Mouse (Mus musculus) ES-Bruce4 (cell line): ENCODE data around the gene Ust. TPM values are rescaled to one million over a fixed set of nuclear protein-coding genes. Genes with fewer than 3 reads are reported as not detected.

Experiments used
- H3K27ac ChIP-seq: 2 replicates; pipeline ENCODE4 v1.5.1; 2012; ENCODE audit warnings: low read length, inconsistent platforms; ENCODE audit not compliant: insufficient read depth
- H3K27me3 ChIP-seq: 2 replicates; pipeline ENCODE4 v1.6.1; 2012; ENCODE audit warnings: mild to moderate bottlenecking, low read length, inconsistent platforms; ENCODE audit not compliant: control insufficient read depth, poor library complexity, insufficient read depth, severe bottlenecking
- H3K36me3 ChIP-seq: 2 replicates; pipeline ENCODE4 v1.6.1; 2012; ENCODE audit warnings: inconsistent platforms, mild to moderate bottlenecking, low read length, moderate library complexity; ENCODE audit not compliant: control insufficient read depth, poor library complexity, insufficient read depth, severe bottlenecking
- H3K4me1 ChIP-seq: one replicate; pipeline ENCODE4 v1.8.1; 2011; ENCODE audit warnings: low read length; ENCODE audit not compliant: control insufficient read depth, insufficient read depth
- H3K4me3 ChIP-seq: 2 replicates; pipeline ENCODE4 v1.5.1; 2011; ENCODE audit warnings: low read depth, mild to moderate bottlenecking, low read length
- H3K9ac ChIP-seq: 2 replicates; pipeline ENCODE4 v1.6.1; 2012; ENCODE audit warnings: low read depth, mild to moderate bottlenecking, inconsistent platforms; ENCODE audit not compliant: poor library complexity, severe bottlenecking
- H3K9me3 ChIP-seq: replicated peaks from 2 replicates; pipeline ENCODE4 v1.6.1; 2012; ENCODE audit warnings: mild to moderate bottlenecking, low read length, inconsistent platforms; ENCODE audit not compliant: control insufficient read depth, poor library complexity, insufficient read depth, severe bottlenecking
- CTCF ChIP-seq: IDR thresholded peaks from one replicate; pipeline ENCODE4 v1.8.1; 2011; ENCODE audit warnings: low read depth, low read length
- EP300 ChIP-seq: IDR thresholded peaks from 2 replicates; pipeline ENCODE4 v1.6.1; 2011; ENCODE audit warnings: low read depth, low read length; ENCODE audit not compliant: insufficient read depth
- POLR2A ChIP-seq: IDR thresholded peaks from one replicate; pipeline ENCODE4 v1.8.1; 2011; ENCODE audit warnings: low read length; ENCODE audit not compliant: insufficient read depth
- polyA plus RNA-seq: library from polyadenylated mRNA; stranded (reverse); fragments of >200 nt; gene quantifications from 2 replicates; pipeline ENCODE4 v1.2.4, GENCODE M21; 2011; ENCODE audit warnings: low read depth; ENCODE audit not compliant: missing spikeins, insufficient read depth, insufficient read length

Ust gene
- polyA plus RNA-seq, 1 experiment: 0.99 TPM

DNA sequence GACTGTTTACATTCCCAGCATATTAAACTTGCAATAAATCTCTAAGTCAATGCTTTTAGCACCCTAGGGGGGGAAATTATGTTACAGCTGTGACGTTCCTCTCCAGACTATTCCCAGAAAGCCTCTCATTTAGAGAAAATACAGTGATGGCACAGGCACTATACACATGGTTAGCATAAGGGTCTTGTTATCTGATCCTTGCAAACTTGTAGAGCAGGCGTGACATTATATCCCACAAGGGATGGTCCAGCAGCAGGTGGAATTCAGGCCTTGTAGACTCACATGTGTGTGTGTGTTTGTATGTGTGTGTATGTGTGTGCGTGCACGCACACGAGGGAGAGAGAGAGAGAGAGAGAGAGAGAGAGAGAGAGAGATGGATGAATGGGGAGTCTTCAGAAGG is 57.3 kb downstream of the Ust start:
- no peak for TF ChIP-seq CTCF
- no peak for TF ChIP-seq EP300
- no peak for TF ChIP-seq POLR2A
- H3K27me3 ChIP-seq: no peaks in the 10 kb centered on the region
- H3K4me3 ChIP-seq: no peak overlapping the region
- no peak overlapping the region for H3K27ac ChIP-seq
- no peaks in the 10 kb centered on the region for H3K9me3 ChIP-seq
- no peak overlapping the region for H3K9ac ChIP-seq
- H3K36me3 ChIP-seq: no peaks in the 10 kb centered on the region
- no peaks in the 10 kb centered on the region for H3K4me1 ChIP-seq

DNA sequence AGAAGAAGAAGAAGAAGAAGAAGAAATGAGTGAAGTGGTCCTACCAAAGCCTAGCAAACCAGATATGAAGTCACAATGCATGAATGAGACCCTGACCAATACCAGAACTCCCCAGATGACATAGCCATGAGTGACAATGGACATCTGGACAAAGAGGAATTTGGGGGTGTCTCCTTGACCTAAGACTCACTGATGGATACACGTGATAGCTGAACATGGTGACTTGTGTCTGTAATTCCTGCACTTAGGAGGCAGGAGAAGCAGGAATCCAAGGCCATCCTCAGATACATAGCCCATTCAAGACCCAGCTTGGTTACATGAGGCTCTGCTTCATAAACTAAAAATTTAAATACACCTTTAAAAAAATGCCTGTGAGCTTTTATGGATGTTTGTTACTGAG is 63.9 kb downstream of the Ust start:
- Histone ChIP-seq H3K4me3 (no peak overlapping the region), H3K9me3 (no peaks in the 10 kb centered on the region), H3K9ac (no peak overlapping the region), H3K27me3 (no peaks in the 10 kb centered on the region), H3K27ac (no peak overlapping the region), H3K4me1 (no peaks in the 10 kb centered on the region), H3K36me3 (no peaks in the 10 kb centered on the region)
- TF ChIP-seq CTCF (no peak), EP300 (no peak), POLR2A (no peak)

DNA sequence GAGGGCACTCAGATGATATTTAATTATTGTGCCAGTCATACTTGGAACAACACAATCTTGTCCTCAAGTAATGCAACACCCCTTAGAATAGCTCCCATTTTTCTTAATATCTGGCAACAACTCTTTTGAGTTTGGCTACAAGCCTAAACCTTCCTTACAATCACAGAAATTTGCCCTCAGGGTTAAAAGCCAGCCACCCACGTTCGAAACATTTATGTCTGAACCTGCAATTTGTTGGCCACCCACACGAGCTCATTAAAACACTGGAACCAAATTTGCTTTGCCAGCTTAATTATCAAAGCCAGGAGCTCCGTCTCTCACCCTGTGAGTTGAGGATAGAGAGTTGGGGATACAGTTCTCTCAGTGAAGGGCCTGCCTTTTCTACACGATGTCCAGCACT is 70.9 kb downstream of the Ust start:
- no peaks in the 10 kb centered on the region for H3K4me1 ChIP-seq
- H3K36me3 ChIP-seq: no peaks in the 10 kb centered on the region
- H3K27ac ChIP-seq: no peak overlapping the region
- H3K9me3 ChIP-seq: no peaks in the 10 kb centered on the region
- no peak overlapping the region for H3K4me3 ChIP-seq
- no peak overlapping the region for H3K9ac ChIP-seq
- no peaks in the 10 kb centered on the region for H3K27me3 ChIP-seq
- TF ChIP-seq POLR2A (no peak), EP300 (no peak), CTCF (no peak)

DNA sequence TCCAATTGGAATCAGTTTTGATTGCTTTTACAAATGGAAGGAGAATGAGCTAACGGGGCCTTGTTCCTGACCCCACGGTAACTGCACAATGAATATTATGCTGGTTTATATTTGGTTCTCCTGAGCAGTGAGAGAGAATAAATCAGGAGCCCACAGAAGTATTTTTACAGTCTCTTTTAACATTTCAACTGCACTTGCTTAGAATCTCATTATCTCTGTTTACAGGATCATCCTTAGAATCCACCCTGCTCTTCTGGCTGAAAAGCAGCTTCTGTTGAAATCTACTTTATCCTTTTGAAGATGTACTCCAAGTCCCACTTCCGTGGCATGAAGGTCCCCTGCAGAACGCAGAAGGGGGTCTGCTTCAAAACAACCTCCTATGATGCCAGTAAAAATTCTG is 71.7 kb downstream of the Ust start:
- H3K27ac ChIP-seq: no peak overlapping the region
- H3K36me3 ChIP-seq: no peaks in the 10 kb centered on the region
- no peak overlapping the region for H3K4me3 ChIP-seq
- TF ChIP-seq POLR2A (no peak), EP300 (no peak), CTCF (no peak)
- no peaks in the 10 kb centered on the region for H3K27me3 ChIP-seq
- no peaks in the 10 kb centered on the region for H3K4me1 ChIP-seq
- H3K9me3 ChIP-seq: no peaks in the 10 kb centered on the region
- no peak overlapping the region for H3K9ac ChIP-seq

DNA sequence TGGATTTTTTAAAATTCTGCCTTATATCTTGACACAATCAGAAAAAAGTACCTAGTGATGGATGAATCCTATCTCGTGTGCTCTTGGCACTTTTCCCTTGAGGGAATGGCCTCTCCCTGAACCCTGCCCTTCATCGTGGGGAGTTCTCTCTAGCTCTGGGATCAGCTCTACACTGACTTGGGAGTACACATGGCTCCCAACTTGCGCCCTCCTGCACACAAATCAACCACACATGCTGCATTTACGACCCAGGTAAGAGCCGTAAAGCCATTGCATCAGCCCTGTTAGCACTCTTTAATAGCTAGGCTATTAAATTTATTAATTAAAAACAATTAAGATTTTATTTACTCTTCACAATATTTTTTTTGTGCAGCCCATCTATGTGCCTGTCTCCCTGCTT is 74.6 kb downstream of the Ust start:
- H3K9me3 ChIP-seq: no peaks in the 10 kb centered on the region
- no peaks in the 10 kb centered on the region for H3K27me3 ChIP-seq
- H3K4me1 ChIP-seq: no peaks in the 10 kb centered on the region
- H3K27ac ChIP-seq: no peak overlapping the region
- TF ChIP-seq CTCF (no peak), EP300 (no peak), POLR2A (no peak)
- H3K36me3 ChIP-seq: no peaks in the 10 kb centered on the region
- no peak overlapping the region for H3K9ac ChIP-seq
- H3K4me3 ChIP-seq: no peak overlapping the region

DNA sequence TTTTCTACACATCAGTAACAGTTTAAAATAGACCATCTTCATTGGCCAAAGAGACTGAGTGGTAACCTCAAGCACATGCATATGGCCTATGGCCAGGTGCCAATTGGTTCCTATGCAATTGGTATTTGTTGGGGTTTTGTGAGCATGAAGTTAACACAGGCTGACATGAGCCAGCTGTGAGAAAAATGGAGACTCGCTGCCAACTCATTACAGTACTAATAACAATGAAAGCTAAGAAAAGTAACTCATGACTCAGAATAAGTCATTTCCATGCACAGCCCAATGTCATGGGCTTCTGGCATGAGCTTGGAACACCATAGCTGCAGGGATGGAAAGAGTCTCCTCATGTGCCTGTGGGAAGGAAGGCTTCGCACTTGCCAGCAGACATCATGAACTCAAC is 86.8 kb downstream of the Ust start:
- Histone ChIP-seq H3K4me3 (no peak overlapping the region), H3K27ac (no peak overlapping the region), H3K9ac (no peak overlapping the region), H3K9me3 (no peaks in the 10 kb centered on the region), H3K27me3 (no peaks in the 10 kb centered on the region), H3K36me3 (no peaks in the 10 kb centered on the region), H3K4me1 (no peaks in the 10 kb centered on the region)
- TF ChIP-seq EP300: no peak
- no peak for TF ChIP-seq CTCF
- TF ChIP-seq POLR2A: no peak
